Comparison of ENCODE assay signal across 11 mouse cellular contexts in genomic region chr11:76419179-76419578, GRCm38 (mm10). TPM values are rescaled to one million over a fixed set of nuclear protein-coding genes. Genes with fewer than 3 reads are reported as not detected.
A peak's percentile ranks its signal among the peaks of the same experiment; 100 is the strongest.
DNase-seq lines count a peak whose midpoint lies in the region; ATAC-seq lines count a peak whose summit lies in the region.
"Had no signal": no experiment of that assay in that cellular context is flagged by ENCODE, and none has a peak within 500 bp of the region (broad histone marks: within the 10 kb centered on the region; RNA-seq: fewer than 3 reads in every experiment).

No protein-coding gene starts in this region.

- no peak overlapping the region for H3K27ac ChIP-seq in kidney, embryonic 15.5 days
- peak overlapping the region; percentile 35; the same call in 1 of the 2 replicates for H3K27ac ChIP-seq in stomach, embryonic 15.5 days
- H3K27ac ChIP-seq: embryonic facial prominence, embryonic 15.5 days had no signal

- no peaks in the 10 kb centered on the region for H3K27me3 ChIP-seq in kidney, embryonic 15.5 days
- H3K27me3 ChIP-seq in stomach, embryonic 15.5 days (replicated peaks): no peaks in the 10 kb centered on the region
- H3K27me3 ChIP-seq: embryonic facial prominence, embryonic 15.5 days had no signal

- peak; percentile 23 for DNase-seq in gastrocnemius, adult 18-20 months (ENCODE audit: low spot score)
- DNase-seq in gastrocnemius, adult 8-10 months (ENCODE audit: low spot score in 2 of 2): no peak
- DNase-seq in kidney, postnatal 10 days: peak; percentile 58
- DNase-seq in spleen, postnatal 36 days (ENCODE audit: low spot score in 2 of 2): peak; percentile 21 to 39
- DNase-seq in spleen, postnatal 14 days (ENCODE audit: low spot score in 2 of 2): no peak
- no peak for DNase-seq in yolk sac, embryonic 10.5 days (ENCODE audit: low spot score)
- DNase-seq: kidney, adult 8-10 months; layer of hippocampus, adult 9-11 months had no signal

- H3K36me3 ChIP-seq in kidney, embryonic 15.5 days: peaks cover 98% of the 10 kb centered on the region
- H3K36me3 ChIP-seq in stomach, embryonic 15.5 days: peaks cover 46% of the 10 kb centered on the region

- 65% methylated on average over 4 of the region's 4 CpGs for WGBS in kidney, embryonic 15.5 days
- WGBS in stomach, embryonic 15.5 days: 67% methylated on average over 4 of the region's 4 CpGs

- no peak overlapping the region for H3K4me3 ChIP-seq in kidney, embryonic 15.5 days (replicated peaks)
- H3K4me3 ChIP-seq in stomach, embryonic 15.5 days (replicated peaks): no peak overlapping the region
- H3K4me3 ChIP-seq: embryonic facial prominence, embryonic 15.5 days had no signal

- no peak for ATAC-seq in kidney, embryonic 15.5 days (replicated peaks; ENCODE audit: low FRiP score)
- ATAC-seq in stomach, embryonic 15.5 days (ENCODE audit: insufficient read depth, low FRiP score, low read depth): no peak

- no peak overlapping the region for H3K9ac ChIP-seq in kidney, embryonic 15.5 days
- no peak overlapping the region for H3K9ac ChIP-seq in stomach, embryonic 15.5 days
- H3K9ac ChIP-seq: embryonic facial prominence, embryonic 15.5 days had no signal

- no peak overlapping the region for H3K4me2 ChIP-seq in kidney, embryonic 15.5 days
- no peak overlapping the region for H3K4me2 ChIP-seq in stomach, embryonic 15.5 days
- H3K4me2 ChIP-seq: embryonic facial prominence, embryonic 15.5 days had no signal

- no peaks in the 10 kb centered on the region for H3K4me1 ChIP-seq in kidney, embryonic 15.5 days
- peaks cover 21% of the 10 kb centered on the region; the same call in 1 of the 2 replicates for H3K4me1 ChIP-seq in stomach, embryonic 15.5 days

- no peaks in the 10 kb centered on the region for H3K9me3 ChIP-seq in kidney, embryonic 15.5 days (replicated peaks)
- no peaks in the 10 kb centered on the region for H3K9me3 ChIP-seq in stomach, embryonic 15.5 days
- H3K9me3 ChIP-seq: embryonic facial prominence, embryonic 15.5 days had no signal

RNA-seq across cellular contexts. Expression of gene Timm22, which starts 12.4 kb away (rescaled TPM):
- total RNA-seq in gastrocnemius, adult 18-20 months (2021): 10 to 100 TPM; 32.5 to 41.9 TPM
- 10 to 100 TPM; 31.6 to 45.2 (median 39.6) TPM for total RNA-seq in gastrocnemius, adult 8-10 months (2022)
- 105 and 111 TPM in 2 replicates for polyA plus RNA-seq in kidney, embryonic 15.5 days (2015; fragmentation: Nextera tagmentation; extraction: Ambion mirVana)
- polyA plus RNA-seq in stomach, embryonic 15.5 days (2015; fragmentation: Nextera tagmentation; extraction: Ambion mirVana): 92.5 and 96.5 TPM in 2 replicates

RNA-seq across cellular contexts. Expression of gene Nxn, which starts 20.2 kb away (rescaled TPM):
- 10 to 100 TPM; 37.4 to 48.7 TPM for total RNA-seq in gastrocnemius, adult 18-20 months (2021)
- total RNA-seq in gastrocnemius, adult 8-10 months (2022): 10 to 100 TPM; 41.5 to 47.7 (median 43.3) TPM
- 30.2 and 33.1 TPM in 2 replicates for polyA plus RNA-seq in kidney, embryonic 15.5 days (2015; fragmentation: Nextera tagmentation; extraction: Ambion mirVana)
- polyA plus RNA-seq in stomach, embryonic 15.5 days (2015; fragmentation: Nextera tagmentation; extraction: Ambion mirVana): 35.1 and 37.9 TPM in 2 replicates

Comparison
In these comparisons a context has a peak if more than half of its experiments do, and no peak if none do; other contexts are left out.
1. DNase-seq: peak in gastrocnemius, adult 18-20 months (single experiment), kidney, postnatal 10 days (single experiment) and spleen, postnatal 36 days (2 of 2); none in gastrocnemius, adult 8-10 months (0 of 2), spleen, postnatal 14 days (0 of 2) and yolk sac, embryonic 10.5 days (single experiment).